Mouse (Mus musculus) midbrain, embryonic 11.5 days (tissue): ENCODE data around the gene Osbp. TPM values are rescaled to one million over a fixed set of nuclear protein-coding genes. Genes with fewer than 3 reads are reported as not detected.

ENCODE experiments used
- ATAC-seq: fragments of 200-750 bp; cut with Nextera tagmentation; 2 replicates; pipeline ENCODE4 v1.8.0; 2017; ENCODE audit warnings: moderate TSS enrichment, moderate library complexity; ENCODE audit not compliant: low FRiP score
- DNase-seq: peaks from one replicate; pipeline ENCODE4 v3.0.0; 2015; ENCODE audit warnings: low spot score; ENCODE audit errors: missing footprints
- H3K27ac ChIP-seq: fragments of 300-500 bp; sonication (generic); 2 replicates; pipeline ENCODE4 v1.5.1; 2014; ENCODE audit warnings: low read depth, low read length
- H3K27me3 ChIP-seq: fragments of 300-500 bp; sonication (generic); 2 replicates; pipeline ENCODE4 v1.6.1; 2014; ENCODE audit warnings: mild to moderate bottlenecking, low read length, moderate library complexity, mixed read lengths; ENCODE audit not compliant: control insufficient read depth, insufficient read depth
- H3K36me3 ChIP-seq: fragments of 300-500 bp; sonication (generic); 2 replicates; pipeline ENCODE4 v1.6.1; 2014; ENCODE audit warnings: mild to moderate bottlenecking, low read length, moderate library complexity, mixed read lengths; ENCODE audit not compliant: control insufficient read depth, insufficient read depth
- H3K4me1 ChIP-seq: fragments of 300-500 bp; sonication (generic); 2 replicates; pipeline ENCODE4 v1.6.1; 2014; ENCODE audit warnings: low read length; ENCODE audit not compliant: control insufficient read depth, insufficient read depth
- H3K4me2 ChIP-seq: fragments of 300-500 bp; sonication (generic); 2 replicates; pipeline ENCODE4 v1.6.1; 2014; ENCODE audit warnings: mild to moderate bottlenecking, moderate library complexity
- H3K4me3 ChIP-seq: fragments of 300-500 bp; sonication (generic); 2 replicates; pipeline ENCODE4 v1.5.1; 2014; ENCODE audit warnings: low read depth, low read length
- H3K9ac ChIP-seq: fragments of 300-500 bp; sonication (generic); 2 replicates; pipeline ENCODE4 v1.6.1; 2014; ENCODE audit warnings: low read length
- H3K9me3 ChIP-seq: fragments of 300-500 bp; sonication (generic); 2 replicates; pipeline ENCODE4 v1.6.1; 2016; ENCODE audit warnings: low read length; ENCODE audit not compliant: control insufficient read depth
- WGBS: fragments of 180-500 bp; shearing (Covaris S2); extraction: QIAGEN DNeasy Blood & Tissue Kit; methylation state at CpG from one replicate; pipeline ENCODE4 v1.1.7; 2014; 5-methylcytosine and 5-hydroxymethylcytosine counted together
- polyA plus RNA-seq: library from polyadenylated mRNA; unstranded; fragments of >200 nt; fragmentation: Nextera tagmentation; extraction: Ambion mirVana; gene quantifications from 2 replicates; pipeline ENCODE4 v1.2.1, GENCODE M21; 2014

Osbp gene
- polyA plus RNA-seq, 1 experiment from 2014 or later = 6.0 TPM

GRCm38 (mm10) chr19:11956636-11957035, 9.1 kb upstream of the Osbp start:
- Histone ChIP-seq H3K27me3 (no peaks in the 10 kb centered on the region), H3K36me3 (no peaks in the 10 kb centered on the region), H3K9ac (no peak overlapping the region), H3K4me1 (no peaks in the 10 kb centered on the region), H3K9me3 (no peaks in the 10 kb centered on the region), H3K27ac (no peak overlapping the region), H3K4me3 (no peak overlapping the region), H3K4me2 (no peak overlapping the region)
- 89% methylated on average over 5 of the region's 5 CpGs for WGBS
- DNase-seq (no peak), ATAC-seq (no peak)

- H3K36me3 ChIP-seq = no peaks in the 10 kb centered on the region
- DNase-seq (no peak), ATAC-seq (no peak)
- H3K4me3 ChIP-seq = no peak overlapping the region
- H3K4me1 ChIP-seq = no peaks in the 10 kb centered on the region
- no peak overlapping the region for H3K9ac ChIP-seq
- H3K4me2 ChIP-seq = no peak overlapping the region
- H3K9me3 ChIP-seq = no peaks in the 10 kb centered on the region
- H3K27me3 ChIP-seq = no peaks in the 10 kb centered on the region
- no peak overlapping the region for H3K27ac ChIP-seq
- WGBS = 91% methylated on average over 5 of the region's 5 CpGs
These were observed 8.3 kb upstream of the Osbp start for GRCm38 (mm10) chr19:11957396-11957795.

- Histone ChIP-seq H3K36me3 (no peaks in the 10 kb centered on the region), H3K4me3 (no peak overlapping the region), H3K27ac (no peak overlapping the region), H3K9me3 (no peaks in the 10 kb centered on the region), H3K4me2 (no peak overlapping the region), H3K27me3 (no peaks in the 10 kb centered on the region), H3K9ac (no peak overlapping the region), H3K4me1 (no peaks in the 10 kb centered on the region)
- 86% methylated on average over 8 of the region's 8 CpGs for WGBS
- no peak for DNase-seq
- ATAC-seq = no peak
These were observed 7.9 kb upstream of the Osbp start for GRCm38 (mm10) chr19:11957846-11958245.

- Histone ChIP-seq H3K27ac (no peak overlapping the region), H3K36me3 (no peaks in the 10 kb centered on the region), H3K27me3 (no peaks in the 10 kb centered on the region), H3K4me2 (peak overlapping the region; percentile 54; the same call in 1 of the 2 replicates), H3K9me3 (no peaks in the 10 kb centered on the region), H3K4me3 (peak overlapping the region; percentile 44; the same call in 1 of the 2 replicates), H3K9ac (no peak overlapping the region), H3K4me1 (peaks cover 9% of the 10 kb centered on the region)
- DNase-seq (no peak), ATAC-seq (no peak)
- 91% methylated on average over 1 of the region's 1 CpGs for WGBS
These were observed 1.5 kb upstream of the Osbp start for GRCm38 (mm10) chr19:11964266-11964665.

GRCm38 (mm10) chr19:11966201-11966636, 478 bp downstream of the Osbp start:
- Histone ChIP-seq H3K4me3 (peak overlapping the region; percentile 96), H3K27me3 (no peaks in the 10 kb centered on the region), H3K4me2 (peak overlapping the region; percentile 66), H3K36me3 (no peaks in the 10 kb centered on the region; the same call in 1 of the 2 replicates), H3K9me3 (no peaks in the 10 kb centered on the region), H3K4me1 (peaks cover 9% of the 10 kb centered on the region), H3K9ac (peak overlapping the region; percentile 77), H3K27ac (peak overlapping the region; percentile 51; the same call in 1 of the 2 replicates)
- ATAC-seq = no peak
- peak; percentile 89 for DNase-seq
- WGBS = 1% methylated on average over 18 of the region's 18 CpGs

GRCm38 (mm10) chr19:11969155-11970050, 3.7 kb downstream of the Osbp start:
- no peak for ATAC-seq
- Histone ChIP-seq H3K27ac (no peak overlapping the region), H3K9ac (no peak overlapping the region), H3K4me1 (peaks cover 9% of the 10 kb centered on the region), H3K4me2 (no peak overlapping the region), H3K27me3 (no peaks in the 10 kb centered on the region), H3K4me3 (no peak overlapping the region), H3K36me3 (peaks cover 16% of the 10 kb centered on the region), H3K9me3 (no peaks in the 10 kb centered on the region)
- 86% methylated on average over 9 of the region's 9 CpGs for WGBS
- DNase-seq = no peak

GRCm38 (mm10) chr19:11973511-11974222, 7.9 kb downstream of the Osbp start:
- DNase-seq (no peak), ATAC-seq (no peak)
- no peaks in the 10 kb centered on the region for H3K4me1 ChIP-seq
- H3K9ac ChIP-seq = no peak overlapping the region
- H3K27me3 ChIP-seq = no peaks in the 10 kb centered on the region
- peaks cover 22% of the 10 kb centered on the region for H3K36me3 ChIP-seq
- H3K4me2 ChIP-seq = no peak overlapping the region
- 95% methylated on average over 13 of the region's 13 CpGs for WGBS
- no peak overlapping the region for H3K4me3 ChIP-seq
- H3K27ac ChIP-seq = no peak overlapping the region
- H3K9me3 ChIP-seq = no peaks in the 10 kb centered on the region

- H3K27me3 ChIP-seq = no peaks in the 10 kb centered on the region
- H3K4me2 ChIP-seq = no peak overlapping the region
- 94% methylated on average over 2 of the region's 2 CpGs for WGBS
- H3K27ac ChIP-seq = no peak overlapping the region
- H3K4me1 ChIP-seq = no peaks in the 10 kb centered on the region
- DNase-seq (no peak), ATAC-seq (no peak)
- H3K4me3 ChIP-seq = no peak overlapping the region
- H3K9ac ChIP-seq = no peak overlapping the region
- no peaks in the 10 kb centered on the region for H3K9me3 ChIP-seq
- H3K36me3 ChIP-seq = peaks cover 23% of the 10 kb centered on the region
These were observed 8.4 kb downstream of the Osbp start for GRCm38 (mm10) chr19:11974223-11974540.

GRCm38 (mm10) chr19:11975683-11976082, 9.9 kb downstream of the Osbp start:
- H3K4me3 ChIP-seq = no peak overlapping the region

More at GRCm38 (mm10) chr19:11975683-11976082, 9.9 kb downstream of the Osbp start:
- H3K27ac ChIP-seq = no peak overlapping the region
- 90% methylated on average over 4 of the region's 4 CpGs for whole genome bisulfite sequencing
- H3K4me2 ChIP-seq = no peak overlapping the region
- no peaks in the 10 kb centered on the region for H3K4me1 ChIP-seq
- DNase-seq (no peak), ATAC-seq (no peak)
- no peaks in the 10 kb centered on the region for H3K27me3 ChIP-seq
- H3K9ac ChIP-seq = no peak overlapping the region
- H3K9me3 ChIP-seq = no peaks in the 10 kb centered on the region
- peaks cover 28% of the 10 kb centered on the region for H3K36me3 ChIP-seq
